Mouse (Mus musculus): ENCODE measurements around the gene 1700057G04Rik.

DNA sequence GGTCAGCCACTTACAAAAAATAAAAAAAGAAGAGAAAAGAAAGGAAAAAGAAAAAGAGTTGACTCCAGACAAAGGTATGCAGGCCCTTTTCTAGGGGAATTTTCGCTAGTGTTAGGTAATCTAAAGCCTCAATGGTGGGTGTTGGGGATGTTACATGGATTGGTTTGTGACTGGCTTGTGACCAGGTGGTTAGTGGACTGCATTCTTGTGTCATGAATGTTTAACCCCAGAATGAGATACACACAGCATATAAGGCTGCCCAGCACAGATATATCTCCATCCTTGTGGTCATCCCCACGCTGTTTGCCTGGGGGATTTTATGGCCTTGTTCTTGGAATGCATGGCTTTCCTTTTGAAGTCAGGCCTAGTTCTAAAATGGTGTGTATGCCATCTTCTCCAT is 35.9 kb upstream of the 1700057G04Rik start:
- TF ChIP-seq CTCF (IDR thresholded peaks at IDR 0.05; ENCODE audit: low read depth, low read length) (no peak), POLR2A (IDR thresholded peaks at IDR 0.05; ENCODE audit: extremely low read depth, insufficient read depth, low read length) (no peak)

Measured in liver, adult 2 months (tissue).